Mouse (Mus musculus) lung, adult 2 months (tissue): ENCODE measurements at regions not wholly inside any gene's neighbourhood (a gene's known extent, or its start where the extent isn't known, plus 50 kb on each side); places are given as distances from the start of the nearest gene placed in this dataset.

ENCODE experiments used
- CTCF ChIP-seq: fragments of 200-500 bp; IDR thresholded peaks from 2 replicates; pipeline ENCODE4 v1.5.1; 2011; ENCODE audit warnings: mild to moderate bottlenecking, low read length, control low read depth; ENCODE audit not compliant: insufficient read depth
- POLR2A ChIP-seq: fragments of 200-500 bp; IDR thresholded peaks from 2 replicates; pipeline ENCODE4 v1.6.1; 2011; ENCODE audit warnings: low read depth, mild to moderate bottlenecking, control low read depth, low read length, borderline replicate concordance; ENCODE audit errors: extremely low read depth

DNA sequence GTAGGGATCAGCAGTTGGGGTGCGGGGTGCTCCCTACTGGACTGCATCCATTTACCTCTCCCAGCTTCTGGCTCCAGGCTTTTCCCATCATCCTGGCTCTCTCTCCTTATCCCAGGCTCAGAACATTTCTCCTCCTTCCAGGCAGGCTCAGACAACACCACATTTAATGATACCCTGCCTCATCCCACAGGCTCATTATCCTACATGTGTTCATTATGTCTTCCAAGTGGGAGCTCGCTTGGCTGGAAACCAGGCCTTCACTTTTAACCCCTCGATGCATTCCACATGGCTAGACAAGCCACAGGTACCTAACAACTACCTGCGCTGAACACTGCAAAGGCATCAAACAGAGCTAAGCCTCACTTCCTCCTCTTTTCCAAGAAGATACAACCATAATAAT lies 60.5 kb downstream of the Rplp1 start:
- no peak for TF ChIP-seq CTCF
- TF ChIP-seq POLR2A: no peak
